Mouse (Mus musculus) midbrain, embryonic 11.5 days (tissue): ENCODE results near the gene Mfn2. TPM values are rescaled to one million over a fixed set of nuclear protein-coding genes. Genes with fewer than 3 reads are reported as not detected.

Source experiments
- ATAC-seq: fragments of 200-750 bp; cut with Nextera tagmentation; 2 replicates; pipeline ENCODE4 v1.8.0; 2017; ENCODE audit warnings: moderate TSS enrichment, moderate library complexity; ENCODE audit not compliant: low FRiP score
- DNase-seq: peaks from one replicate; pipeline ENCODE4 v3.0.0; 2015; ENCODE audit warnings: low spot score; ENCODE audit errors: missing footprints
- H3K27ac ChIP-seq: fragments of 300-500 bp; sonication (generic); 2 replicates; pipeline ENCODE4 v1.5.1; 2014; ENCODE audit warnings: low read depth, low read length
- H3K27me3 ChIP-seq: fragments of 300-500 bp; sonication (generic); 2 replicates; pipeline ENCODE4 v1.6.1; 2014; ENCODE audit warnings: mild to moderate bottlenecking, low read length, moderate library complexity, mixed read lengths; ENCODE audit not compliant: control insufficient read depth, insufficient read depth
- H3K36me3 ChIP-seq: fragments of 300-500 bp; sonication (generic); 2 replicates; pipeline ENCODE4 v1.6.1; 2014; ENCODE audit warnings: mild to moderate bottlenecking, low read length, moderate library complexity, mixed read lengths; ENCODE audit not compliant: control insufficient read depth, insufficient read depth
- H3K4me1 ChIP-seq: fragments of 300-500 bp; sonication (generic); 2 replicates; pipeline ENCODE4 v1.6.1; 2014; ENCODE audit warnings: low read length; ENCODE audit not compliant: control insufficient read depth, insufficient read depth
- H3K4me2 ChIP-seq: fragments of 300-500 bp; sonication (generic); 2 replicates; pipeline ENCODE4 v1.6.1; 2014; ENCODE audit warnings: mild to moderate bottlenecking, moderate library complexity
- H3K4me3 ChIP-seq: fragments of 300-500 bp; sonication (generic); 2 replicates; pipeline ENCODE4 v1.5.1; 2014; ENCODE audit warnings: low read depth, low read length
- H3K9ac ChIP-seq: fragments of 300-500 bp; sonication (generic); 2 replicates; pipeline ENCODE4 v1.6.1; 2014; ENCODE audit warnings: low read length
- H3K9me3 ChIP-seq: fragments of 300-500 bp; sonication (generic); 2 replicates; pipeline ENCODE4 v1.6.1; 2016; ENCODE audit warnings: low read length; ENCODE audit not compliant: control insufficient read depth
- WGBS: fragments of 180-500 bp; shearing (Covaris S2); extraction: QIAGEN DNeasy Blood & Tissue Kit; methylation state at CpG from one replicate; pipeline ENCODE4 v1.1.7; 2014; 5-methylcytosine and 5-hydroxymethylcytosine counted together
- polyA plus RNA-seq: library from polyadenylated mRNA; unstranded; fragments of >200 nt; fragmentation: Nextera tagmentation; extraction: Ambion mirVana; gene quantifications from 2 replicates; pipeline ENCODE4 v1.2.1, GENCODE M21; 2014

Gene Mfn2
- polyA plus RNA-seq, 1 experiment from 2014 or later: 42.4 TPM

DNA sequence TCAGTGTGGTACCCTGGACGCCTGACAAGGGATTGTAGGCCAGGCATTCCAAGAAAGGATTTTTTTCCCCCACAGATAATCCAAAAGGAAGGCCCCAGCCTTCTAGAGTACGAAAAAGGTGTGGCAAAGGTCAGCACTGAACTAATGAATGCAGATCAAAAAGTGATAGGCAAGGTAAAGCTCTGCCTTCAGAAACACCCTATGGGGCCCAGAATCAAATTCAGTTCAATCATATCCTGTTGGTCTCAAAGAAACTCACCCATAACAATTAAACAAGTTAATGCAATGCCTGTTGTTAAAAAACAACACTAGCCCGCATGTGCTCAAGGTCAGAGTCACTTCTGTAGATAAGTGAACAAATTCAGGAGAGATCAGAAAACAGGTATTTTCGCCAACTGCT, 80.1 kb downstream of the Mfn2 start:
- Histone ChIP-seq H3K4me2 (no peak overlapping the region), H3K27me3 (no peaks in the 10 kb centered on the region), H3K4me3 (no peak overlapping the region), H3K9ac (no peak overlapping the region), H3K27ac (no peak overlapping the region), H3K4me1 (no peaks in the 10 kb centered on the region), H3K36me3 (peaks cover 24% of the 10 kb centered on the region), H3K9me3 (peaks cover 44% of the 10 kb centered on the region)
- DNase-seq (no peak), ATAC-seq (no peak)
- 91% methylated on average over 4 of the region's 4 CpGs for WGBS

Other genes with a start within 250 kb of the Mfn2 start
- not detected in 2 replicates for gene Zfp534, start 202.2 kb downstream of the Mfn2 start, polyA plus RNA-seq
- 8.9 and 9.2 TPM in 2 replicates for gene Zfp984, start 94.9 kb downstream of the Mfn2 start, polyA plus RNA-seq
- 5.6 and 7.4 TPM in 2 replicates for gene Zfp933, start 56.3 kb downstream of the Mfn2 start, polyA plus RNA-seq
- gene Miip, start 35.9 kb downstream of the Mfn2 start, polyA plus RNA-seq: 34.6 and 39.2 TPM in 2 replicates
- 15.2 and 15.7 TPM in 2 replicates for gene Fv1, start 35.7 kb downstream of the Mfn2 start, polyA plus RNA-seq
- 24.2 and 25.8 TPM in 2 replicates for gene Plod1, start 32.1 kb upstream of the Mfn2 start, polyA plus RNA-seq
- gene 2510039O18Rik, start 36.2 kb upstream of the Mfn2 start, polyA plus RNA-seq: 14.3 and 15.3 TPM in 2 replicates
- 0.23 and 0.29 TPM in 2 replicates for gene Nppb, start 81.1 kb upstream of the Mfn2 start, polyA plus RNA-seq
- 0.51 and 0.68 TPM in 2 replicates for gene Nppa, start 96.0 kb upstream of the Mfn2 start, polyA plus RNA-seq
- gene Clcn6, start 134.1 kb upstream of the Mfn2 start, polyA plus RNA-seq: 19.2 and 20.2 TPM in 2 replicates
- 17.8 and 18.9 TPM in 2 replicates for gene Mthfr, start 134.4 kb upstream of the Mfn2 start, polyA plus RNA-seq
- 11.7 TPM in 2 replicates for gene Agtrap, start 183.3 kb upstream of the Mfn2 start, polyA plus RNA-seq
- gene Mad2l2, start 225.7 kb upstream of the Mfn2 start, polyA plus RNA-seq: 82.7 and 83.6 TPM in 2 replicates
- 11.5 and 12.7 TPM in 2 replicates for gene Draxin, start 226.0 kb upstream of the Mfn2 start, polyA plus RNA-seq
- gene Fbxo6, start 247.4 kb upstream of the Mfn2 start, polyA plus RNA-seq: 13.1 and 14.2 TPM in 2 replicates